ENCODE assay signal across 24 mouse cellular contexts in genomic region chr12:30416547-30416946, GRCm38 (mm10). TPM values are rescaled to one million over a fixed set of nuclear protein-coding genes. Genes with fewer than 3 reads are reported as not detected.
DNase-seq lines count a peak whose midpoint lies in the region; ATAC-seq and TF ChIP-seq lines count a peak whose summit lies in the region.
"Had no signal": no experiment of that assay in that cellular context is flagged by ENCODE, and none has a peak within 500 bp of the region (broad histone marks: within the 10 kb centered on the region; RNA-seq: fewer than 3 reads in every experiment).

No protein-coding gene starts in this region.

- peak; percentile 50; the same call in 1 of the 2 replicates for ATAC-seq in intestine, embryonic 14.5 days (replicated peaks; ENCODE audit: low FRiP score, low TSS enrichment, low read depth)
- ATAC-seq in intestine, postnatal 0 days = no peak
- ATAC-seq in erythroid progenitor cell, adult 5-6 weeks (replicated peaks; ENCODE audit: low FRiP score, poor library complexity, severe bottlenecking) = no peak
- ATAC-seq in CD4-positive, CD25-positive, alpha-beta regulatory T cell, adult 4 months = no peak
- ATAC-seq: forebrain, embryonic 16.5 days; liver, postnatal 0 days had no signal

- no peaks in the 10 kb centered on the region for H3K9me3 ChIP-seq in intestine, embryonic 14.5 days (ENCODE audit: control insufficient read depth, low read length)
- no peaks in the 10 kb centered on the region for H3K9me3 ChIP-seq in intestine, postnatal 0 days (ENCODE audit: control insufficient read depth)
- H3K9me3 ChIP-seq: forebrain, embryonic 10.5 days; heart, embryonic 13.5 days; hindbrain, embryonic 12.5 days; limb, embryonic 12.5 days; neural tube, embryonic 13.5 days; stomach, embryonic 15.5 days had no signal

- H3K9ac ChIP-seq in intestine, embryonic 14.5 days (ENCODE audit: low read length) = no peak overlapping the region
- no peak overlapping the region for H3K9ac ChIP-seq in intestine, postnatal 0 days (ENCODE audit: low read depth, low read length)
- H3K9ac ChIP-seq: heart, embryonic 13.5 days; hindbrain, embryonic 12.5 days; limb, embryonic 12.5 days; liver, postnatal 0 days; neural tube, embryonic 13.5 days; stomach, embryonic 15.5 days had no signal

- no peaks in the 10 kb centered on the region for H3K4me1 ChIP-seq in intestine, embryonic 14.5 days (replicated peaks; ENCODE audit: control insufficient read depth, insufficient read depth, low read length)
- H3K4me1 ChIP-seq in intestine, postnatal 0 days (replicated peaks; ENCODE audit: control insufficient read depth, insufficient read depth, low read length) = no peaks in the 10 kb centered on the region
- peaks cover 4% of the 10 kb centered on the region; the same call in 1 of the 2 replicates for H3K4me1 ChIP-seq in kidney, adult 2 months (ENCODE audit: control insufficient read depth, insufficient read depth, low read length)
- H3K4me1 ChIP-seq: forebrain, embryonic 10.5 days; heart, embryonic 13.5 days; hindbrain, embryonic 12.5 days; limb, embryonic 12.5 days; megakaryocyte, embryonic 14.5 days; neural tube, embryonic 13.5 days; stomach, embryonic 15.5 days had no signal

- no peak overlapping the region for H3K4me3 ChIP-seq in intestine, embryonic 14.5 days (ENCODE audit: low read depth, low read length)
- H3K4me3 ChIP-seq in intestine, postnatal 0 days (ENCODE audit: low read depth, low read length) = no peak overlapping the region
- no peak overlapping the region for H3K4me3 ChIP-seq in kidney, adult 2 months (ENCODE audit: insufficient read depth, low read depth, low read length)
- H3K4me3 ChIP-seq: forebrain, embryonic 10.5 days; heart, adult 2 months; heart, embryonic 13.5 days; hindbrain, embryonic 12.5 days; layer of hippocampus, adult 2 months; limb, embryonic 12.5 days; megakaryocyte, embryonic 14.5 days; neural tube, embryonic 13.5 days; stomach, embryonic 15.5 days had no signal

- no peak overlapping the region for H3K4me2 ChIP-seq in intestine, embryonic 14.5 days (ENCODE audit: low read length)
- no peak overlapping the region for H3K4me2 ChIP-seq in intestine, postnatal 0 days (replicated peaks; ENCODE audit: low read depth)
- H3K4me2 ChIP-seq: heart, embryonic 13.5 days; hindbrain, embryonic 12.5 days; limb, embryonic 12.5 days; liver, embryonic 11.5 days; neural tube, embryonic 13.5 days; stomach, embryonic 15.5 days had no signal

- no peaks in the 10 kb centered on the region for H3K27me3 ChIP-seq in intestine, embryonic 14.5 days (replicated peaks; ENCODE audit: control insufficient read depth, insufficient read depth, low read length)
- no peaks in the 10 kb centered on the region for H3K27me3 ChIP-seq in intestine, postnatal 0 days (replicated peaks; ENCODE audit: control insufficient read depth, insufficient read depth, low read length)
- H3K27me3 ChIP-seq in kidney, adult 2 months (replicated peaks; ENCODE audit: control insufficient read depth, insufficient read depth, low read length) = no peaks in the 10 kb centered on the region
- H3K27me3 ChIP-seq: heart, embryonic 13.5 days; hindbrain, embryonic 12.5 days; limb, embryonic 12.5 days; megakaryocyte, embryonic 14.5 days; neural tube, embryonic 13.5 days; stomach, embryonic 15.5 days had no signal

- H3K27ac ChIP-seq in intestine, embryonic 14.5 days (ENCODE audit: low read depth) = no peak overlapping the region
- no peak overlapping the region for H3K27ac ChIP-seq in intestine, postnatal 0 days (ENCODE audit: low read depth, low read length)
- H3K27ac ChIP-seq in kidney, adult 2 months (ENCODE audit: insufficient read depth, low read depth, low read length) = no peak overlapping the region
- H3K27ac ChIP-seq: forebrain, embryonic 10.5 days; heart, adult 2 months; heart, embryonic 13.5 days; hindbrain, embryonic 12.5 days; layer of hippocampus, adult 2 months; limb, embryonic 12.5 days; neural tube, embryonic 13.5 days; stomach, embryonic 15.5 days had no signal

- no peak for TF ChIP-seq CTCF in intestine, postnatal 0 days (IDR thresholded peaks at IDR 0.05; ENCODE audit: low read depth)
- TF ChIP-seq CTCF in kidney, adult 2 months (conservative IDR thresholded peaks at IDR 0.05; ENCODE audit: insufficient read depth, insufficient read length, low read depth, low read length) = no peak

- 57% methylated on average over 8 of the region's 8 CpGs for WGBS in intestine, embryonic 14.5 days
- 52% methylated on average over 8 of the region's 8 CpGs for WGBS in intestine, postnatal 0 days
- 38% methylated on average over 8 of the region's 8 CpGs for WGBS in kidney, adult 2 months

- TF ChIP-seq POLR2A in kidney, adult 2 months (IDR thresholded peaks at IDR 0.05; ENCODE audit: low read depth, low read length) = no peak

- no peaks in the 10 kb centered on the region for H3K36me3 ChIP-seq in intestine, embryonic 14.5 days (ENCODE audit: control insufficient read depth, insufficient read depth, low read length)
- H3K36me3 ChIP-seq in intestine, postnatal 0 days (ENCODE audit: control insufficient read depth, insufficient read depth) = no peaks in the 10 kb centered on the region
- no peaks in the 10 kb centered on the region for H3K36me3 ChIP-seq in kidney, adult 2 months (ENCODE audit: control insufficient read depth, insufficient read depth, low read length)
- H3K36me3 ChIP-seq: forebrain, embryonic 10.5 days; heart, embryonic 13.5 days; hindbrain, embryonic 12.5 days; limb, embryonic 12.5 days; neural tube, embryonic 13.5 days; stomach, embryonic 15.5 days had no signal

- no peak for DNase-seq in intestine, embryonic 14.5 days (ENCODE audit: low spot score)
- peak; percentile 83 for DNase-seq in kidney, adult 2 months
- DNase-seq in kidney, postnatal 10 days = peak; percentile 32
- DNase-seq in yolk sac, embryonic 10.5 days (ENCODE audit: low spot score) = peak; percentile 1
- DNase-seq: cerebellum, adult 9-11 months; gastrocnemius, postnatal 14 days; heart, adult 2 months; heart, postnatal 14 days; liver, postnatal 0 days; thymus, postnatal 36 days had no signal

RNA-seq across cellular contexts. Expression of gene Sntg2, which starts 43.4 kb away (rescaled TPM):
- 43.2 and 50.6 TPM in 2 replicates for polyA plus RNA-seq in intestine, embryonic 14.5 days (2014; fragmentation: Nextera tagmentation; extraction: Ambion mirVana)
- polyA plus RNA-seq in intestine, postnatal 0 days (2015; fragmentation: Nextera tagmentation; extraction: Ambion mirVana) = 20.7 and 21.6 TPM in 2 replicates
- 0.88 and 1.2 TPM in 2 replicates for polyA plus RNA-seq in kidney, adult 2 months (2012; rRNA removed)
- total RNA-seq in erythroid progenitor cell, adult 5-6 weeks (2015; ENCODE audit: low replicate concordance) = not detected in 2 replicates
- not detected in 2 replicates for total RNA-seq in erythroid progenitor cell, adult 5-6 weeks (2017; ENCODE audit: low replicate concordance)
- polyA plus RNA-seq in CD4-positive, CD25-positive, alpha-beta regulatory T cell, adult 4 months (2017; shearing (Covaris generic)) = not detected
- total RNA-seq: common myeloid progenitor, adult 5-6 weeks had no signal
